Mouse (Mus musculus) colon, adult 2 months (tissue): ENCODE results near the gene Olfr545. TPM values are rescaled to one million over a fixed set of nuclear protein-coding genes. Genes with fewer than 3 reads are reported as not detected.

Experiments
- polyA plus RNA-seq: library from polyadenylated mRNA; depleted of rRNA; stranded (reverse); fragments of >200 nt; gene quantifications from 2 replicates; pipeline ENCODE4 v1.2.3, GENCODE M21; 2012; rRNA removed

Olfr545 gene
- not detected in 2 replicates for polyA plus RNA-seq

DNA sequence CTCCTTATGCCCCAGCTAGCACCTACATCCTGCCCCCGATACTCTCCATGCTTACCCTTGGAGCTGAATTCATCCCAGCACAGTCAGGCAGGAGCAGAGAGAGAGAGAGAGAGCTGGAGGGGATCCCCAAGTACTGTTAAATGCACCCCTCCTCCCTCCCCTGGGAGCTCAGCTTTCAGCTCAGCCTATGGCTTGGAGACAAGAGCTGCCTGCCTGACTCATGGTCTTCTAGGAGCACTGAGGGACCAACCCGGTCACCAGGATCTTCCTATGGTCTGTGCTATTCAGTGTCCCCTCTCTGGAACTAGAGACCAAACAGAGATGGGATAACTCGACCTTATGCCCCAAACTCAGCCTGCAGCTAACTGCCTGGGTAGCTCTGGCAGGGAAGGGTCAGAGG, at the start of gene Olfr545:
Gene Olfr545, minus strand, starts transcription at position 101 of the 400 bp plus-strand sequence.

DNA sequence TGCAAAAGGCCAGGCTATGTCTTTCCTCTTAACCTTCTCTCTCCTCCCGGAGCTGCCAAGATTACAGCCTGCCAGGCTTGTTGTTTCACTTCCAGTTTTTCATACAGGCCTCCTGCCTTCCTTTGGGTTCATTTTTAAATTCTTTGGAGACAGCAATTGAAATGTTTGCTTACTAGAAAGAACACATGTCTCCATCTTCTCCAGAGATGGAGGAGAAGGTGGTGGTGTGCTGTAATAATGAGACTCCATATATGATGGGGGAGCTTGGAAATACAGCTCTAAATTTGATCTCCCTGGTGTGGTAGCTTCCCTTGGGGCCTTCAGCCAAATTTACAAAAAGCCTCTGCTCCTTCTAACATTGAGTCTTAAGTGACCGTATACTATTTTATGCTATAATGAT, 41.2 kb upstream of the Olfr545 start, which contains the start of gene Olfr548-ps1:
Gene Olfr548-ps1, plus strand, starts transcription at position 301 of the 400 bp plus-strand sequence.

DNA sequence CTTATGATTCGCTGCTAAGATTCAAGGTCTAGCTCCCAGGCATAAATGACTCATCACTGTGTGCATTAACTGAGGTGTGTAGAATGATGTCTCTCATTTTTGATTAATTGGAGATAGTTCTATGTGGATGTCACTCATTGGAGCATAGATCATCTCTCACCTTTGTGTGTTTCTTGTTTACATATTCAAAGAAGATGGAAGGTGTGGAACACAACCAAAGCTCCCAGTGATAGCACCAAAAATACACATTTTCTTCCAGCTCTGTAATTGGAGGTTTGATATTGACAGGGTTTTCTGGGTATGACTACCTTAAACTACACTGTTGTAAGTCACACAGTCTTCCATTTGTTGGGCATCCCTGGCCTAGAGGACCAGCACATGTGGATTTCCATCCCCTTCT, 35.1 kb upstream of the Olfr545 start, which contains the start of gene Olfr547:
Gene Olfr547, plus strand, starts transcription at position 301 of the 400 bp plus-strand sequence.

DNA sequence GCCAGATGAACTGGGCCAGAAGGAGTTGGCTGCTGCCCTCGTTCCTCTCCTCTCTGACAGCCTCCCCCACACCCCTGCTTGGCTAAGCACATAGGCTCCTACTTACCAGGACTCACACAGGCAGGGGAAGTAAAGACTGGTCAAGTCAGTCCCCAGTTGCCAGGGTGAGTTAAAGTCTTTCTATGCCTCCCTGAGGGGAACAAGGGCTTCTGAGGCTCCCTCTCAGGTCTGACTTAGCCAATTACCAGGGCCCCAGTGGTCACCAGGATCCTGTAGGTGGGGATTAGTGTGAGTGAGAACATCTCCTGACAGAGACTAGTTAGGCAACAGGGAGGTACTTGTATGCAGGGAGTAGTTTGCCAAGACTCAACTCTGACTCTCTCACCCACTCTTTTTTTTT, 11.2 kb downstream of the Olfr545 start, which contains the start of gene Olfr544:
Gene Olfr544, minus strand, starts transcription at position 153 of the 400 bp plus-strand sequence.

DNA sequence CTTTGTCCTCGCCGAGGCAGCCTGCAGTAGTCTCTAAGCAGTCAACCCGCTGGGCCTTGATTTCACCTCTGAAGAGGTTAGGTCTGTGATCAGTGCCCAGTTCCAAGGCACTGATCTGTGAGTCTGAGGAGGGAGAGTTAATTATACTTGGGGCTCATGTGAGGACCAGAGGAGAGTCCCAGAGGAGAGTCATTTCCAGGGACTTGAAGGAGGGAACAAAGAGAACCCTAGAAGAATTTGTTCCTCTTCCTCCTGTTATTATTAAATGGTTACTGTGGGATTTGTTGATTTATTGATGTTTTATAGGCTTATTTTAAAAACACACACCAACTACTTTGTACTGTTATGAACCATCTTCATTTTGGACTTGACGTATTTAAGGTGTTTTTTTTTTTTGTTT, 17.8 kb downstream of the Olfr545 start, which contains the start of gene Olfr543:
Gene Olfr543, minus strand, starts transcription at position 101 of the 400 bp plus-strand sequence.

DNA sequence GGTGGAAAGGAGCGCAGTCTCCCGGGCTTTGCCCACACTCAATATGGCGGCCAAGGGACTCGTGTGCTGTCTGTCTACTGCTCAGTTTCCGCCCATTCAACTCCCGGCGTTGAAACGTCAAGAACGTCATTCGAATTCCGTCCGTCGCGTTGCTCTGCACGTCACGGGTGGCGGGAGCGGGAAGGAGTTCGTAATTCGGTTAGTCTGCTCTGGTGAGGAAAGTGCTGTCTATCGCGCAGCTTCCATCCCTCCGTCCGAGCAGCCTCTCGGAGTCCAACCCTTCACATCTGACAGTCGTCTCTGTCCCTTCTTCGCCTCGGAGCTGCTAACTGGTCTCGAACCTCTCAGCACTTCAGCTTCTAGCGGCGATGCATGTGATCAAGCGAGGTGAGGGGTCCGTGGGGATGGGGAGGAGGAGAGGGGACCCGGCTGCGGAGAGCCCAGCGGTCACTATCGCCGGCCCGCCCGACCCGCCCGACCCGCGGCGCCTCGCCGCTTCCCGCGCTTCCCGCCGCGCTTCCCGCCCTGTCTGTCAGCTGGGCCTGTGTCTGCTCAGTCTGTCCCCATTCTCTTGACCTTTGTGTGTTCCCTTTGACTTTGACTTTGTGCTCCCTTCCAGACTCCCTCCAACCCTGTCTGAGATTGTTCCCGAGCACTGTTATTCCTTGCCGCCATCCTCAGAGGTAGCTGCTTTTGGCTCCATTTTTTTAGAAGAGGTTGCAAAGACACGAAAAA, 57.5 kb downstream of the Olfr545 start, which contains the start of gene Rrm1:
Gene Rrm1, plus strand, starts transcription at position 39 of the 735 bp plus-strand sequence.

Other genes starting within 250 kb of the Olfr545 start
- gene Rhog, start 243.5 kb downstream of the Olfr545 start, polyA plus RNA-seq, result 70.9 and 80.7 TPM in 2 replicates
- 114 and 124 TPM in 2 replicates for gene Stim1, start 231.8 kb downstream of the Olfr545 start, polyA plus RNA-seq
- 6.2 and 7.1 TPM in 2 replicates for gene Rrm1, start 57.9 kb downstream of the Olfr545 start, polyA plus RNA-seq
- not detected in 2 replicates for gene Olfr543, start 17.9 kb downstream of the Olfr545 start, polyA plus RNA-seq
- gene Olfr544, start 11.3 kb downstream of the Olfr545 start, polyA plus RNA-seq, result not detected in 2 replicates
- gene Olfr547, start 35.2 kb upstream of the Olfr545 start, polyA plus RNA-seq, result not detected in 2 replicates
- not detected in 2 replicates for gene Olfr548-ps1, start 41.3 kb upstream of the Olfr545 start, polyA plus RNA-seq
- gene Olfr549, start 50.3 kb upstream of the Olfr545 start, polyA plus RNA-seq, result not detected in 2 replicates
- gene Trim21, start 65.9 kb upstream of the Olfr545 start, polyA plus RNA-seq, result 3.3 and 3.5 TPM in 2 replicates
- gene Olfr550, start 71.9 kb upstream of the Olfr545 start, polyA plus RNA-seq, result 0.32 TPM in 1 of 2 replicates, not detected in the other
- not detected in 2 replicates for gene Olfr551, start 92.3 kb upstream of the Olfr545 start, polyA plus RNA-seq
- not detected in 2 replicates for gene Olfr552, start 98.2 kb upstream of the Olfr545 start, polyA plus RNA-seq
- gene Olfr553, start 118.6 kb upstream of the Olfr545 start, polyA plus RNA-seq, result not detected in 2 replicates
- not detected in 2 replicates for gene Olfr554, start 138.9 kb upstream of the Olfr545 start, polyA plus RNA-seq
- gene Olfr555, start 159.2 kb upstream of the Olfr545 start, polyA plus RNA-seq, result not detected in 2 replicates
- gene Olfr556, start 165.3 kb upstream of the Olfr545 start, polyA plus RNA-seq, result not detected in 2 replicates
- gene Trim68, start 187.8 kb upstream of the Olfr545 start, polyA plus RNA-seq, result 10.8 and 13.9 TPM in 2 replicates
- gene Olfr557, start 196.3 kb upstream of the Olfr545 start, polyA plus RNA-seq, result not detected in 2 replicates
- 0.90 and 1.6 TPM in 2 replicates for gene Olfr558, start 202.6 kb upstream of the Olfr545 start, polyA plus RNA-seq
- gene Olfr33, start 219.5 kb upstream of the Olfr545 start, polyA plus RNA-seq, result 0.12 and 0.20 TPM in 2 replicates
- not detected in 2 replicates for gene Olfr559, start 227.9 kb upstream of the Olfr545 start, polyA plus RNA-seq